ENCODE assay signal across 9 mouse cellular contexts in the genomic region with DNA sequence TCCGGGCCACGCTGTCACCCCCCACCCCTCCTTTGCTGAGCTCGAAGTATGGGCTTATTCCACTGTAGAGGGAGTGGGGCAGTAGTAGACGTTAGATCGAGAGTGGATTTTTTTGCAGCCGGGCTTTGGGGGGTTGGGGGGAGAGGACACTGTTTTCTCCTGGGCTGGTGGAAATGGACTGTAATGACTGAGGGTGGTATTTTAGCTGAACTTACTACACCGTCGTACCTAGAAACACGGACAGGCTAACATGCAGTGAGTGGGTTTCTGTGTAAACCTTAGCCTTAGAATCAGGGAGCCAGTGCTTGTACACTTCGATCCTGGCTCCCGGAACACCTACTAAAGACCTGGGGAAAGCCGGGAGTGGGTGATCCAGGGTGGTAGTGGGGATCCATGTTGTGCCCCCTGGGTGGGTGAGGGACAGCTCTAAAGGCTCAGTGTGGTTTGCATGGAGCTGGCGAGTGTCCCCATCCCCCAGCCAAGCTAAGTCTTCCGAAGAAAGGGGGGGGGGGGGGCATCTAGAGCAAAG. TPM values are rescaled to one million over a fixed set of nuclear protein-coding genes. Genes with fewer than 3 reads are reported as not detected.
DNase-seq lines count a peak whose midpoint lies in the region; ATAC-seq and TF ChIP-seq lines count a peak whose summit lies in the region.
"Had no signal": no experiment of that assay in that cellular context is flagged by ENCODE, and none has a peak within 500 bp of the region (broad histone marks: within the 10 kb centered on the region; RNA-seq: fewer than 3 reads in every experiment).

No protein-coding gene starts in this region.

- ATAC-seq in heart, embryonic 15.5 days (replicated peaks; ENCODE audit: insufficient number of reproducible peaks, insufficient read depth, low FRiP score, low read depth), result no peak
- no peak for ATAC-seq in hindbrain, postnatal 0 days
- ATAC-seq in midbrain, embryonic 16.5 days, result no peak; the same call in 1 of the 2 replicates
- no peak for ATAC-seq in granulocyte monocyte progenitor cell, adult 5-6 weeks (replicated peaks; ENCODE audit: poor library complexity, severe bottlenecking)

- TF ChIP-seq CTCF in hindbrain, postnatal 0 days (IDR thresholded peaks at IDR 0.05; ENCODE audit: low read depth), result no peak

- H3K9me3 ChIP-seq in heart, embryonic 15.5 days (replicated peaks), result no peaks in the 10 kb centered on the region
- no peaks in the 10 kb centered on the region for H3K9me3 ChIP-seq in embryonic facial prominence, embryonic 10.5 days
- H3K9me3 ChIP-seq in hindbrain, postnatal 0 days (ENCODE audit: low read length), result no peaks in the 10 kb centered on the region
- no peaks in the 10 kb centered on the region for H3K9me3 ChIP-seq in midbrain, embryonic 16.5 days (replicated peaks; ENCODE audit: control insufficient read depth, low read length, poor library complexity, severe bottlenecking)

- WGBS in heart, embryonic 15.5 days, result 2% methylated on average over 13 of the region's 14 CpGs
- 1% methylated on average over 14 of the region's 14 CpGs for WGBS in embryonic facial prominence, embryonic 10.5 days
- WGBS in hindbrain, postnatal 0 days, result 1% methylated on average over 14 of the region's 14 CpGs
- WGBS in midbrain, embryonic 16.5 days, result under 1% methylated on average over 13 of the region's 14 CpGs

- peaks cover 98% of the 10 kb centered on the region for H3K27me3 ChIP-seq in heart, embryonic 15.5 days
- peaks cover 99% of the 10 kb centered on the region for H3K27me3 ChIP-seq in embryonic facial prominence, embryonic 10.5 days (replicated peaks; ENCODE audit: low read depth, poor library complexity, severe bottlenecking)
- peaks cover 50% of the 10 kb centered on the region for H3K27me3 ChIP-seq in hindbrain, postnatal 0 days (ENCODE audit: insufficient read depth, low read length)
- peaks cover 58% of the 10 kb centered on the region for H3K27me3 ChIP-seq in midbrain, embryonic 16.5 days (ENCODE audit: control insufficient read depth, insufficient read depth, low read depth, low read length)

- H3K9ac ChIP-seq in heart, embryonic 15.5 days, result no peak overlapping the region
- peak overlapping the region; percentile 46 for H3K9ac ChIP-seq in hindbrain, postnatal 0 days (replicated peaks; ENCODE audit: low read length)
- H3K9ac ChIP-seq in midbrain, embryonic 16.5 days (ENCODE audit: low read depth, low read length), result no peak overlapping the region

- peaks cover 13% of the 10 kb centered on the region for H3K4me1 ChIP-seq in heart, embryonic 15.5 days (replicated peaks)
- peaks cover 30% of the 10 kb centered on the region for H3K4me1 ChIP-seq in embryonic facial prominence, embryonic 10.5 days
- no peaks in the 10 kb centered on the region for H3K4me1 ChIP-seq in hindbrain, postnatal 0 days (ENCODE audit: insufficient read depth, low read length)
- H3K4me1 ChIP-seq in midbrain, embryonic 16.5 days (ENCODE audit: control insufficient read depth, insufficient read depth, low read length), result peaks cover 9% of the 10 kb centered on the region

- intact Hi-C loops in heart, postnatal 36 days (cut with DNase I), result no loop called here

- no peak for DNase-seq in heart, postnatal 36 days
- peak; percentile 54 for DNase-seq in embryonic facial prominence, embryonic 10.5 days (ENCODE audit: low spot score)
- peak; percentile 12 for DNase-seq in hindbrain, postnatal 0 days (ENCODE audit: low spot score)
- DNase-seq in layer of hippocampus, adult 8-10 months (ENCODE audit: low spot score in 2 of 2), result no peak
- no peak for DNase-seq in spleen, postnatal 14 days (ENCODE audit: low spot score in 2 of 2)
- DNase-seq: kidney, adult 11 months had no signal

- H3K36me3 ChIP-seq in heart, embryonic 15.5 days, result no peaks in the 10 kb centered on the region
- H3K36me3 ChIP-seq in embryonic facial prominence, embryonic 10.5 days (replicated peaks), result no peaks in the 10 kb centered on the region
- H3K36me3 ChIP-seq in hindbrain, postnatal 0 days (ENCODE audit: insufficient read depth, low read length), result no peaks in the 10 kb centered on the region
- no peaks in the 10 kb centered on the region for H3K36me3 ChIP-seq in midbrain, embryonic 16.5 days (ENCODE audit: control insufficient read depth, insufficient read depth, low read length)

- peak overlapping the region; percentile 74 for H3K4me2 ChIP-seq in heart, embryonic 15.5 days
- peak overlapping the region; percentile 62 for H3K4me2 ChIP-seq in hindbrain, postnatal 0 days (ENCODE audit: low read depth, low read length)
- H3K4me2 ChIP-seq in midbrain, embryonic 16.5 days (ENCODE audit: low read length), result peak overlapping the region; percentile 52

- peak overlapping the region; percentile 54 for H3K4me3 ChIP-seq in heart, embryonic 15.5 days
- peak overlapping the region; percentile 47 for H3K4me3 ChIP-seq in embryonic facial prominence, embryonic 10.5 days
- peak overlapping the region; percentile 41 for H3K4me3 ChIP-seq in hindbrain, postnatal 0 days (ENCODE audit: low read length)
- H3K4me3 ChIP-seq in midbrain, embryonic 16.5 days (ENCODE audit: low read depth, low read length), result peak overlapping the region; percentile 26

- no peak overlapping the region for H3K27ac ChIP-seq in heart, embryonic 15.5 days
- H3K27ac ChIP-seq in embryonic facial prominence, embryonic 10.5 days (replicated peaks), result no peak overlapping the region
- peak overlapping the region; percentile 26; the same call in 1 of the 2 replicates for H3K27ac ChIP-seq in hindbrain, postnatal 0 days
- no peak overlapping the region for H3K27ac ChIP-seq in midbrain, embryonic 16.5 days (ENCODE audit: low read length)

RNA-seq across cellular contexts. Expression of a gene that starts 6.2 kb away (rescaled TPM):
- polyA plus RNA-seq in heart, embryonic 15.5 days (2015; fragmentation: Nextera tagmentation; extraction: Ambion mirVana), result 0.08 and 0.15 TPM in 2 replicates
- not detected for total RNA-seq in heart, postnatal 36 days (2021)
- polyA plus RNA-seq in embryonic facial prominence, embryonic 10.5 days (2016; fragmentation: Nextera tagmentation; extraction: Ambion mirVana), result 16.6 and 17.7 TPM in 2 replicates
- total RNA-seq in hindbrain, postnatal 0 days (2014; rRNA removed), result 8.0 and 11.9 TPM in 2 replicates
- 14.0 and 14.5 TPM in 2 replicates for polyA plus RNA-seq in hindbrain, postnatal 0 days (2015; fragmentation: Nextera tagmentation; extraction: Ambion mirVana)
- 7.2 and 8.4 TPM in 2 replicates for polyA plus RNA-seq in midbrain, embryonic 16.5 days (2015; fragmentation: Nextera tagmentation; extraction: Ambion mirVana)
- not detected for total RNA-seq in layer of hippocampus, adult 8-10 months (2022)
- total RNA-seq in granulocyte monocyte progenitor cell, adult 5-6 weeks (2014; fragmentation: Nextera tagmentation), result not detected in 2 replicates
- total RNA-seq in granulocyte monocyte progenitor cell, adult 5-6 weeks (2017), result not detected in 2 replicates

Comparison
In these comparisons a context has a peak if more than half of its experiments do, and no peak if none do; other contexts are left out.
1. DNase-seq: peak in embryonic facial prominence, embryonic 10.5 days (single experiment) and hindbrain, postnatal 0 days (single experiment); none in heart, postnatal 36 days (0 of 2), layer of hippocampus, adult 8-10 months (0 of 2) and spleen, postnatal 14 days (0 of 2).
2. Peak in every context shown above with its lines, with median percentiles within 50 percentile points of each other: H3K4me2 ChIP-seq and H3K4me3 ChIP-seq.